Mouse (Mus musculus): ENCODE measurements around the gene Rdx.
"Not testable (repeated sequence)": the region's sequence is repeated elsewhere in the genome, so short reads cannot be mapped to it uniquely, and the experiment has no call there.

Rdx gene

DNA sequence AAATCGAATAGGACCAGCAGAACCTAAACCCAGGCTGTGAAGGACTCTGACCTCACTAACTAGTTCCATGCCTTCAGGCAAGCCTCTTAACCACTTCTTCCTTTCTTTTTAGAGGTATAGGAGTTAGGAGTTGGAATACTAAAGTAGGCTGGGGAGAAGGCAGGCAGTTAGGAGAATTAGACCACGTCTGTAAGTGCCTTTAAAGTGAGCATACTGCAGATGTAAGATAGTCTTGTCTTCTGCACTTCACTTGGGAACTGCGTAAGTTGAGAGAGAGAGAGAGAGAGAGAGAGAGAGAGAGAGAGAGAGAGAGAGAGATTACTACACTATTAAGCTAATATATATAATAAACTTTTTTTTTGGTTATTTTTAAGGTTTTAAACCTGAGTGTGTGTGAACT lies 8.3 kb downstream of the Rdx start:
- DNase-seq (ENCODE audit: low spot score), result no peak

DNA sequence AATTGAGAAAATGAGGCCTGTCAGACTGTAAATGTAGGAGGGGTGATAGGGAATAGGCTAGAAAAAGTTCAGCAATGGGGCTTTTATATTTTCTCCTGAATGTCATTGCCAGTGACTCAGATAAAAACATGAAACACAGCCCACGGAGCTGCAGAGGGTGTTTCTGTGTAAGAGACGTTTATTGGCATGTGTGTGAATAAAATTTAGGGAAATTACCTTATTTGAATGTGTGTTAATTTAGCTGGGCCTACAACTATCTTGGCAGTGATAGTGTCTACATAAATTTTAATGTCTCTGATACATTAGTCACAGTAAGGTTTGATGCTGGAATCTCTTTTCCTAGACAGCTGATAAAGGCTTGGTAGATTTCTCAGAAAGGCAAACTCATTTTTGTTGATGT lies 12.8 kb downstream of the Rdx start:
- no peak for DNase-seq (ENCODE audit: low spot score)

DNA sequence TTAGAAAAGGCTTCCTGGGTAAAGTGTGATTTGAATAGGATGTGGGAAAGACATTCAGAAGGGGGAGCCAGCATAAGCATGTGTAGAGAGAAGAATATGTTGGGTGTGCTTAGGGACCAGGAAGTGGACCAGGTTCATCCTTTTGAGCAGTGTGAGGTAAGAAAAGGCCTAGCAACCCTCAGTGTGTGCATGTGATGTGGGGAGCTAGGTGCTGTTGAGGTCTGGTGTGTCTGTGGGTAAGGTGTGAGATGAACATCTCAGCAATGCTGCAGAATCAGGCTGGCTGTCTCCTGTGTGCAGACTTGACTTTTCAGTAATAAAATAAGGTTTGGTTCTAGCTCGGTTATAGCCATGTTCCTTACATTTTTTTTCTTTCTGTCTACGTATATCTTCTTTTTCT lies 23.1 kb downstream of the Rdx start:
- no peak for DNase-seq (ENCODE audit: low spot score)

DNA sequence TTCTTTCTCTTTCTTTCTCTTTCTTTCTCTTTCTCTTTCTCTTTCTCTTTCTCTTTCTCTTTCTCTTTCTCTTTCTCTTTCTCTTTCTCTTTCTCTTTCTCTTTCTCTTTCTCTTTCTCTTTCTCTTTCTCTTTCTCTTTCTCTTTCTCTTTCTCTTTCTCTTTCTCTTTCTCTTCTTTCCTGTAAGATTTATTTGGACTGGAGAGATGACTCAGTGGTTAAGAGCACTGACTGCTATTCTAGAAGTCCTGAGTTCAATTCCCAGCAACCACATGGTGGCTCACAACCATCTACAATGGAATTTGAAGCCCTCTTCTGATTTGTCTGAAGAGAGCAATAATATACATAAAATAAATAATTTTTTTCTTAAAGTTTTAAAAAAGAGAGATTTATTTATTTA lies 24.4 kb downstream of the Rdx start:
- not testable (repeated sequence) for DNase-seq (ENCODE audit: low spot score)

DNA sequence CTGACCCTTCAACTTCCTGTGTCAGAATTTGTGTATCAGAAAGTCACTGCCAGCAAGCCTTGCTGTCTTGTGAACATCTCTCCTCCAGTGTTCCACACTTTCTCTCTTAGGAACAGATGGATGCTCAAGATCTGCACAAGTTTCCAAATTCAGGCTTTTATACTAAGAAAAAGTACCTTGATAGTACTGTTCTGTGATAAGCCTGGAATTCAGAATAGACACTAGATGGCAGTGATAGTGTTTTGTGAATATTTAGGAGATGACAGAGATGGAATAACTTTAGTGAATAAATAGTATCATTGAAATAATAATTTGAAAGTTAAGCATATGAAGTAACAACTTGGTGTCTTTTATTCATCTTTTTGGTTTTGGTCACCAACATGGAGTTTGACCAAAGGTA lies 25.2 kb downstream of the Rdx start:
- DNase-seq (ENCODE audit: low spot score), result no peak

DNA sequence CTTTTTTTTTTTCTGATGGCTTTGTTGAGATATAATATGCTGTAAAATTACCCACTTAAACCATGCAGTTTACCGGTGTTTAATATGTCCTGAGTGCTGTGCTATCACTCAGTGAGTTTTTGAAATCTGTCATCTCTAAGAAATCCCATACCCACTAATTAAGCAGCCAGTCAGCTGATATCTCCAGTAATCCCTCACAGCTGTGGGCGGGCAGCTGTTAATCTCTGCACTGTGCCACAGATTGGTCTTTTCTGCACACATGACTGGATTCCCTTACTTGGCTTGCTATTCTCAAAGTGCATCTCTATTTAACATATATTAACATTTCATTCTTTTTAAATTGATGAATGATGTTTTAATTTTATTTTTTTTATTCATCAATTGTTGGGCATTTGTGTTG lies 29.1 kb downstream of the Rdx start:
- no peak for DNase-seq (ENCODE audit: low spot score)

DNA sequence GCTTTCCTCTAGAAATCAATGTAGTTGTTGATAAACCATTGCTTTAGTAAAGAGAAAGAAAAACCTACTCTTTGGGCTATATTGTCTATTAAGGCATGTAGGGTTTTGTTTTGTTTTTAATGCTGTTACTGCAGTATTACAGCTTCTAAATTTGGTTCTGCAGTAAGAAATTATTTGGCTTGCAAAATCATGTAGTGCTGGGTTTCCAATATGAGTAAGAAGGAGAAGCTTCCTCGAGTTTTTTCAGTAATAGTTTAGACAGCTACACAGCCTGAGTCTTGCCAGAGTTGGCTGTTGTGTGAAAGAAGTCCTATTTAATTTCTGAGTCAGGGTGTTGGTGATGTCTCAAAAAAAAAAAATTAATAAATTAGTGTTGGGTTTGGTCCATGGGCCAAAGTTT lies 30.7 kb downstream of the Rdx start:
- no peak for DNase-seq (ENCODE audit: low spot score)

DNA sequence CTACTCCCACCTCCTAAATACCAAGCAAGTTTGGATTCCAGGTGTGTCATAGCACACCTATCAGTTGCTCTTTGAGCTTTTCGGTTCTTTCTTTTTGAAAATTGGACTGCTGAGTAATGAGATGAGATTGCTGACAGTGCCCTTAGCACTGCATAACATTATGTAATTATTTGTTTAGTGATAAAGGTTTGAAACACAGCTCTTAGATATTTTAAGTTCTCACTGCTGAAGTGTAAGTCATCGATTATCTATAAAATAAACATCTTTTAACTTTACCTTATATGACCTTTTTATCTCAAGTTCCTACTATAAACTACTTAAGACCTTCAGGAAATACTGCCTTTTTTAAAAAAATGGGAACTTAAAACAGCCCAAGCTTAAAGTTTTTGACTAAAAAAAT lies 35.0 kb downstream of the Rdx start:
- DNase-seq (ENCODE audit: low spot score), result no peak

DNA sequence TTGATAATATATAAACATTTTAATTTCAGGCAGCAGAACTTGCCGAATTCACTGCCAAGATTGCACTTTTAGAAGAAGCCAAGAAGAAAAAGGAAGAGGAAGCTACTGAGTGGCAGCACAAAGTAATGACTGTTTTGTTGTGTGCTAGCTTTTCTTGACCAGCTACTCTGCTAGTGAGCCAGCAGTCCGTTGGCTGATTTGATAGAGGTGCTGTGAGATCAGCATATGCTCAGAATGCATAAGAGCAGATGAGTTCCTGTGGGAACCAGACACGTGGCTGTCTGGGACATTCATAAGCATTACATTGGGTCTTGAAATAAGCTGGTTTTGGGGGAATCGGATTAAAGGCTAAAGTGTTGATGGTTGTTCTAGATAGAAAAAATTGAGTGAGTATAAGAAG lies 35.4 kb downstream of the Rdx start:
- DNase-seq (ENCODE audit: low spot score), result no peak

DNA sequence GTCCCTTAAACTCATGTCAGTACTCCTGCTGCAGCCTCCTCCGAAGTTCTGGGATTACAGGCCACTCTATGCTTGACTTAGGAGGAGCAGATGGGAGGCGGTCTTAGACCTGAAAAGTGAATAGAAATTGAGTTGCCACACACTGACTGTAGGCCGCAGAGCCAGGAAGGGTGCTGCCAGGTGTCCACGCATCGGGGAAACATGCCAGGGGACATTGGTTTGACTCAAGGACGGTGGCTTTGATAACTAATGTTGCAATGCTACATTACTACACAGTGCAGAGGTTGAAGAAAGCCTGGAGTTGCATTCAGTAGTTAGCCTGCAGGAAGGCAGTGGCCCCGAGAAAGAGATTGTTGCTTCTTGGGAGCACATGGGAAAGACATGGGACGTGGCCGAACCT lies 44.8 kb downstream of the Rdx start:
- no peak for DNase-seq (ENCODE audit: low spot score)

DNA sequence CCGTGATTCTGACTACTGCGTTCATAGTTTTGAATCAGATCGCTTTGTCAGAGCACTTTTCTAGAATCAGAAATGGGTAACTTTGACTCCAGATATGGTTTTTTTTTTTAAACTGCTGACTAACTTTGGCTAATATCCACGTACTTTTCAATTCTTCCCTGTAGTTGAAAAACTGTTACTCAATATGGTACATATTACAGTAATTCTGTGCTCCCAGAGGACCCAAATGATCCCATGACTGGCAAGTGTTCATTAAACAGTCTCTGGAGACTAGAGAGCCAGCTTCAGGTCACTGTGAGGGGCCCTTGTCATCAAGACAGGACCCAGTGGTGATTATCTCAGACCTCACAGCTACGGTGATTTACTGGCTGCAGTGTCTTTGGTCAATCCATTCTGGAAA lies 45.3 kb downstream of the Rdx start:
- DNase-seq (ENCODE audit: low spot score), result no peak

DNA sequence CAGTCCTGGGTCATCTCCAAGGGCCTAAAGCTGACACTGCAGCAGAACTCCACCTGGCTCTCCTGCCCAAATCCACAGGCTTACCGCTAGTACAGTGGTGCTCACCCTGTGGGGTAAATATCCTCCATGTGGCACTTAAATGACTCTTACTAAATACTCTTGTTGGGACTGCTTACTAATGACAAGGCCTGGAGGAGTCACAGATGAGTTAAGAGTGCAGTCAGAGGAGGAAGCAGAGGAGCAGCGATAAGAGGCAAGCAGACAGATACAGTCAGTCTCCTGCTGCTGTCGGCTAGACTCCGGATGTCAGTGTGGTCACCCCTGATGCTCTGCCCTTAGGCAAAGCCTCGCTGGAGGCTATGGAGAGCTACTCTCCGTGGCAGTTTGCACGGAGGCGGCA lies 46.1 kb downstream of the Rdx start:
- DNase-seq (ENCODE audit: low spot score), result no peak

DNA sequence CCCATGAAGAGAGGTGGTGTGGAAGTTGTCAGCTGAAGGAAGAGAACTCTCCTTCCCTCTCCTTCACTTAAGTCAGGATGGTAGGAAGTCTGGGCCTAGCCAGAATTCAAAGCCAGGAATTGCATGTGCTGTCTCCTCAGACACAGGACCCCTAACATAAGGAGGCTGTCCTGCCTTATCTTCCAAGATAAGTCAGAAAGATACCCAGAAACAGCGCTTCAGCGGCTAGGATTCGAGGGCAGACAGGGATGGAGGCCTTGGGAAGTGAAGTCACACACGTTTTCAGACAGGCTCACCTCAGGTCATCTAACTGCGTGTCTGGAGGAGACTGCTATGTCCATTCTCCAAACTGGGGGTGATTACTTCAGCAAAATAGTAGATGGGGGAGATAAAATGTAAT lies 47.0 kb downstream of the Rdx start:
- no peak for DNase-seq (ENCODE audit: low spot score)

DNA sequence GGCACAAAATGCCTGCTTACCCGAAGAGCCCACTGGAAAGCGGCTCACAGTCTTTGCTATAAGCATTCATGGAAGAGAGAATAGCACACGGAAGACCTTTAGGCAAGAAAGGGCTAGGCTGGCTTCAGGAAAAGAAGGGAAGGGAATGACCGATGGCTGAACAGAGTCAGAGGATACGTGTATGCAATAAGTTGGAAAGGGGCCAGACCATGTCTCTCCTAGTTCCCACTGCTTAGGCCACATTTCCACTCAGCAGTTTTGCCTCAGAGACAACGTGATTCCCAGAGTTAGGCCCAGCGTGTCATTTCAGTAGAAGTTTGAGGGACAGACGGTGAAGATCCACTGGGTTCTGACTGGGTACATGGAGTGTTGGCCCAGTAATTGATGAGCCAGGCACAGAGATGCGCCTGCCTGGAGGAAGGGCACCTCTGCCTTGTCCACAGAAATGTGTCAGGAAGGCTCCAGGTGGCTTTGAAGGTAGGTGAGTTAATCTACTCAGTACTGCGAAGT lies 47.6 kb downstream of the Rdx start:
- no peak for DNase-seq (ENCODE audit: low spot score)

DNA sequence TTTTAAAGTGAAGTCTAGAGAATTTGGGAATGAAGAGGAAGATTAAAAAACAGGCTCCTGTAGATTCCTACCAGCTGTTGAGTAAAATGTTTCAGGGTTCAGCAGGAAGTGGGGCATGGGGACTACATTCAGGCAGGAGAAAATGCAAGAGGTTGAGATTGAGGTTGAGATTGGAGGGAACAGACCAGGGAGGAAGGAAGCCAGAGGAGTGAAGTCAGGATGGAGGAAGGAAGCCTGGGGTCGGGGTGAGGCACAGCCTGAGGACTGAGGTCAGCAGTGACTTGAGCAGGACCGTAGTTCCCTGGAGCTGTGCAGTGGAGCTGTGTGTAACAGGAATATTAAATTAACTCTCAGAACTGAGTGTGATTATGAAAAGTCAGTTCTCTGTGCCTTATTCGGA lies 48.7 kb downstream of the Rdx start:
- no peak for DNase-seq (ENCODE audit: low spot score)

DNA sequence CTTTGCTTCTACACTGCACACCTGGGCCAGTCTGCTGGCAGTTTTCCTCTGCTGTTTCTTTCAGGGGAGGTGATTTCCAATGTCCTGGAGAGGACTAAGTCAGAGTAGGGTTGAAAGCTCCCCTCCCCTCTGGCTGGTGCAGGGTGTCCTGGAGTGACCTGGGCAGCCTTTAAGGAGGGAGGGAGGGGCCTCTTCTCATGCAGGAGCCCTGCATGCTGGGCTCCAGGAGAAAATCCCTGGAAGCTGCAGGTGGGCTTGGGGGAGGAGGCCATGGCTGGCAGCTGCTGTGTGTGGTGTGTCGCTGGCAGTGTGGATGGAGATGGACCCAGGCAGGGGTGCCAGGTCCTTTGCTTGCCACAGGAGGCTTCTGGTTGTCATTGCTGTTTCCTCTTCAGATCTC lies 50.4 kb downstream of the Rdx start:
- DNase-seq (ENCODE audit: low spot score), result no peak

DNA sequence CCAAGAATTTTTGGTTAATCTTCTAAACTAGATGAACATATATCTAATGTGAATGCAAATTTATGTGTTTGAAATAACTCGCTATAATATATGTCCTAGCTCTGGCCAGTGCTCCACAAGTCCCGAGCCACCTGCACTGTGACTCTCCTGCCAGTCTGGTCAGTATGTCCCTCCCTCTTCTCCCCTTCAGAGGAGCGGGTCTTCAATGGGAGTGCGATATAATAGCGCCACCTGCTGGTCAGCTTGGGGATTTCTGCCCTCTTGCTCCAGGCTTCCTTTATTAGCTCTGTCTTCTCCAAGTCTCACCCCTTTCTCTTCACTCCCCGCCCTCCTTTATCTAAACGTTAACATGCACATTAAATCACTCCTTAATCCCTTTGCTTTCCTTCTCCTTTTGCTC lies 51.6 kb downstream of the Rdx start:
- peak; percentile 76 for DNase-seq (ENCODE audit: low spot score)

DNA sequence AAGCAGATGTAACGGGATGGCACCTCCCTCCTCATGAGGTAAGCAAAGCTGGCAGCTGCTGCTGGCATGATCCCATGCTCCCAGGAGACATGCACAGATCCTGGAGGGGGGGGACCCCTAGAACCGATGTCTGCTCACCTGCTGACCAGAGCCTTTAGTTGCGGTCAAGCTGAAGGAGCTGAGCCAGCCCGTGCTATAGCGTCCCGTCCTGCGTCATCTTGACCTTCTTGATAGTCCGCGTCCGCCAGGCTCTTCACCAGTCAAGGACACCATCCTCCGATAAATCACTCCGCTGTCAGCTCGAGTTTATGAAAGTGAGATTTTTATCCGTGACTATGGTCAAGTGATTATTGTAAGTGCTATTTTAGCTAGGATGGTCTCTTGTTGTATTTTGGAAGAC lies 53.5 kb downstream of the Rdx start:
- DNase-seq (ENCODE audit: low spot score), result no peak

DNA sequence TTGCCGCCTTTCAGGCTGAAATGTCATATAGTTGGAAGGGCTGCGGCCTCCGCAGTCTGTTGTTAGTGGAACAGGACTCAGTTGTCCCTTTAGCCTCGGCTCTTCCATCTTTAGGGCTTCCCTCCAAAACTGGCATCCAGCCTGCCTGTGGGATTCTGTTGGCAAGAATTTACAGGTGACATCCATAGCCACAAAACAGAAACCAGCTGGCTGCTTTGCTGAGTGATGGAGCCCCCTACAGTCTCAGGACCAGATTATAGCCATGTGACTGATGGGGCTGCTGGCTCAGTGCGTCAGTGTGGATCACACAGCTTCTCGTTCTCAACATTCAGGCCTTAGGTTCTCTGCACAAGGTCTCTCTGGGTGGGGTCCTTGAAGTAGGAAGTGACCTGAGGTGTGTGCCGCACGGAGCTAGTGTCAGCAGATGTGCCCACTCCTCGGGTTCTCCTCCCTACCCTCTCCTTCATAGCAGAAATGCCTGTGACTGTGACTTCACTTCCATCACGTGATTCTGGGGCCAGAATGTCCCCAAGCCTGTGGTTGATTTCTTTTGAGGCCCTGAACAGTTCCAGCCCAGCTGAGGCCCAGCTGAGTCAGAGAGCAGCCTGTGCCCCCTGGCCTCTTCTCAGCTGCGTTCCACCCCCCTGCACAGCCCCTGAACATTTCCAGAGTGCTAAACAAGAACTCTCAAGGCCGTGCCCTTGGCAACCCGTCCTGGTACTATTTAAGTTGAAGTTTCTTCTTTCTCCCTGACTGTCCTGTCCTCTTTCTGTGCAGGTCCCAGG lies 55.3 kb downstream of the Rdx start:
- DNase-seq (ENCODE audit: low spot score), result no peak

DNA sequence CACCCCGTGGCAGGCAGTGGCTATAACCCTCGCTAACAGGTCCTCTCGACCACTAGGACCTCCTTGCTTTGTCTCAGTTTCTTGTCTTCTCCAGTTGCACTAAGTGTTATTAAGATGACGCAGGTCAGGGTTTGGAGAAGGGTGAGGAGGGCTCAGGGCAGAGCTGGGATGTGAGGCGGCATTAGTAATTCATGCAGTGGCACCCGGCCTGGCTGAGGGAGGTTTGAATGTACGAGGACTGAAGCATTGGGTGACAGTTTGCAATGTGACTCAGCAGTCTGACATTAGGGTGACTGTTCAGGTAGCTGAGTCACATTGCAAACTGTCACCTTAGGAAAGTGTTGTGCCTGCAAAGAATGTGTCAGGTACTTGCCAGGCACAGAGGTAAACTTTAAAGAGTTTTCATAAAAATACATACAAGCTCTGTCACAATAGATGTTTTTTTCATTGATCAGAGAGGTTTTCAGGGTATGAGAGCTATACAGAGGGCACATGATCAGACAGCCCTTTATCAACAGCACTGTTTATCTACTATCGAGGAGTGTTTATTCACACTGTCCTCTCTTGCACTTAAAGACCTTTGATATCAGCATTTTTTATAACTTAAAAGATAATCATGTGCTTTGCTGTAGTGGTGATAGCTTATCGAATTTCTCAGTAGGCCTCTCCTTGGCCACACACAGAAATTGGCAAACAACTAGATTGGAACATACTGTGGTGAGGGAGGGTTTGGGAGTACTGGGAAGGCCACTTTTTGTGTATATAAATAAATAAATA lies 56.7 kb downstream of the Rdx start:
- DNase-seq (ENCODE audit: low spot score), result no peak

DNA sequence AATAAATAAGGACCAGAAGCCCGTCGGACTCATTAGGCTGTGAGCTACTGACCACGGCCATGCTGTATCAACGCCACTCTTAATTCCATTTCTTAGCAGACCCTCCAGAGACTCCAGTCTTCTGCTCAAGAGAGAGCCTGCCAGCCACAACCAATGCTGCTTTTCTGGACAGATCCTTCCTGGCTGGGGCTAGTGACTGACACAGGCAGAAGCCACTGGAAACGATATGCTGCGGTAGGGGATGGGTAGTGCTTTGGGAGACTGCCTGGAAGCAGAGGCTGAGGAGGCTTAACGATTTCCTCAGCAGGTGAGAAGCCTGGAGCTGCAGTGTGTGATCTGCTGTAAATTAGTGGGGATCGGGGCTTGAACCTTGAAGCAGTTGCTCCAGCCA lies 57.2 kb downstream of the Rdx start:
- no peak for DNase-seq (ENCODE audit: low spot score)

DNA sequence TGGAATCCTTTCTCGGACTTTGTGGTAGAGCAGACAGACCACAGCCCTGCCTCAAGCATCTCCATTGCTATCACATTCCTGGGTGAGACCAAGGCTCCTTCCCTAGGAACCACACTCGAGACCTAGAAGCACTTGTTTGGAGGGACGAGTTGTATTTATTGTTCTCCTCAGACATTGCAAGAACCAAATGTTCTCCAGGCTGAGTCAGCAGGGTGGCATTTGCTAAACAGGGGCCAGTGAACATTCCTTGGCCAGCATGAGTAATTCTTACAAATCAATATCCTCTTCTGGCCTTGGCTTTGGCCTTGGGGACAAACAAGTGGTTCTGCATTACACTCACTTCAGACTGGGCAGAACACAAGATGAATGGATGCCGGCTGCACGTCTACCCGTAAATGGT lies 58.5 kb downstream of the Rdx start:
- DNase-seq (ENCODE audit: low spot score), result no peak

DNA sequence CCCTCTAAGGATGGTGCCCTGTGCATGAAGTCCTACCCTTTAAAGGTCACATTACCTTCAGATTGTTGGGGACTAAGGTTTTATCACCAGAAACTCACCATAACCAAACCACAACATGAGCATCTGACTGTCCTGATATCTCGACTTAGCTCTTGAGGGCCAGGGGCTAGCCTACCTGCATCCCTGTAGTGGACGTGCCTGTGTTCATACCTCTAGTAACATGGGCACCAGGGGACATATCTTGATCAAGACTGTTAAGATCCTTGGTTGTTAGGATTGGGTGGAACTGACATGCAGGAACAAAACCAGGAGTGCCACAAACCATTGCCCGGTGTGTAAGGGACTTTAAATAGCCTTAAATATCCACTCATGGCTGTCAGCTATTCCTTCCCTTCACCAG lies 60.2 kb downstream of the Rdx start:
- no peak for DNase-seq (ENCODE audit: low spot score)

DNA sequence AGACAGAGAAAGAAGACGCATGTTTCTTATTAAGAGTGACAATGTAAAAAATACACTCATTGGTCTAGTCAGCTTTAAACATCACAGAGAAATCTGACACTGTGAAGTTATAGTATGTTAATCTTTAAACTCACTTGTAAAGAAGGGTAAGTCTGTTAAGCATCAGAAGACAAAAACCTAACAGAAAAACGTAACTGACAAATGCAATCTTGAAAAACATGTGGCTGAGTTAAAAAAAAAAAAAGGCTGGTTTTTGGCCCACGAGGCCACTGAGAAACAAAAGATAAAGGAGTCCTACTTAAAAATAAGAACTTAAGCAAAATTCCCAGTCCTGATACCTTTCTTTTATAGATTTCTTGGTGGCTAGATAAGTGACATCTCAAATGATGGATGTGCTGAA lies 63.8 kb downstream of the Rdx start:
- no peak for DNase-seq (ENCODE audit: low spot score)

Measured in urinary bladder, postnatal 25 days (tissue).